Mouse (Mus musculus) cerebellum, adult (tissue): Measurements from ENCODE around the gene Tmem171.

Experiments used
- ATAC-seq: cut with Nextera tagmentation; 2 replicates; pipeline ENCODE4 v1.9.2; 2017; ENCODE audit warnings: mild to moderate bottlenecking, moderate library complexity, mixed read lengths; ENCODE audit not compliant: insufficient number of reproducible peaks, low FRiP score, low TSS enrichment

Gene Tmem171

DNA sequence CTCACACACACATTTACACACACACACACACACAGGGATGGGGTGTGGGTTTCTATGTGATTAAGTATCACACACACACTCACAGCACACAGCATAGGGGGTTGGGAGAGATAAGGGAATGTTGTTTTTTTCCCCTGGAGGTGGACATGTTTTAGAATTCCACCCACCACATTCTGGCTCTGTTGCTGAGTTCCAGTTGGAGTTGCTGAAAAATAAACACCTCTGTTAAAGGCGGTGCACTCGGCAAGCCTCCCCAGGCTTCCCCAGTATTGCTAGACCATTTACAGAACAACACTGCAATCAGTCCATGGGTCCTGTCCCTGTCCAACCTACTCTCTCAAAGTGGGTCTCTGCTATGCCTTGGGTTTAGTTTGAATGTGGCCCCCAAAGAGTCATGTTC lies 42.4 kb downstream of the Tmem171 start:
- no peak for ATAC-seq

DNA sequence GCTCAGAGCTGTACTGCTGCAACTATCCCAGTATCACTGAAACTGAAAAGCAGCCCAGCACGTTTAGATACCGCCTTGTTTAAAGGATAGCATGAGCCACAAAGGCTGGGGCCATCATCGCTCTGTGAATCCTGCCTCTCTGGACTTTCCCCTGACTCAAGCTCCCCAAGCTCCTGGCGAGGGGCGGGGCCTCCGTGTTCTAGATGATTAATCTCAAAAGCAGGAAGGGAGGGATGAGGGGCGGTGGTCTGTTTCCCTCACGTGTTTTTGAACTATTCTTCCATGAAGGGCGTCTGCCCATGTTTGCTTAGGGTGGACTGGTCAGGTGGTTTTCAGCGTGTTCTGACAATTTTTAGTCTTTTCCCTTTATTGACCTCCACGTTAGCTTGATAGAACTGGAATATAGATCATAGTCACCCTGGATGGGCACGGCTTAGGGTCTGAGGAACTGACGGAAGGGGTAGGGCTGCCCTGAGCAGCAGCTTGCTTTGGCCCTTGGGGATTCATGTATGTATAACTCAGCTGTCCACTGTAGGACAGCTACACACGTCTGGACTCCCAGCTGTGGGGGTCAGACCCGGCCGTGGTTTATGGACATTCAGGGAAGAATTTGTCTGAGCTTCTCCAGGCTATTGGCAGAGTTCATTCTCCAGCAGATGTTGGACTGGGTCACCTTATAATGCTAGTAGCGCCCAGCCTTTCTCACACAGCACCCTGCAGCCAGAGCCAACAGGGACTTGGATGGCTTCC lies 43.2 kb downstream of the Tmem171 start:
- no peak for ATAC-seq

DNA sequence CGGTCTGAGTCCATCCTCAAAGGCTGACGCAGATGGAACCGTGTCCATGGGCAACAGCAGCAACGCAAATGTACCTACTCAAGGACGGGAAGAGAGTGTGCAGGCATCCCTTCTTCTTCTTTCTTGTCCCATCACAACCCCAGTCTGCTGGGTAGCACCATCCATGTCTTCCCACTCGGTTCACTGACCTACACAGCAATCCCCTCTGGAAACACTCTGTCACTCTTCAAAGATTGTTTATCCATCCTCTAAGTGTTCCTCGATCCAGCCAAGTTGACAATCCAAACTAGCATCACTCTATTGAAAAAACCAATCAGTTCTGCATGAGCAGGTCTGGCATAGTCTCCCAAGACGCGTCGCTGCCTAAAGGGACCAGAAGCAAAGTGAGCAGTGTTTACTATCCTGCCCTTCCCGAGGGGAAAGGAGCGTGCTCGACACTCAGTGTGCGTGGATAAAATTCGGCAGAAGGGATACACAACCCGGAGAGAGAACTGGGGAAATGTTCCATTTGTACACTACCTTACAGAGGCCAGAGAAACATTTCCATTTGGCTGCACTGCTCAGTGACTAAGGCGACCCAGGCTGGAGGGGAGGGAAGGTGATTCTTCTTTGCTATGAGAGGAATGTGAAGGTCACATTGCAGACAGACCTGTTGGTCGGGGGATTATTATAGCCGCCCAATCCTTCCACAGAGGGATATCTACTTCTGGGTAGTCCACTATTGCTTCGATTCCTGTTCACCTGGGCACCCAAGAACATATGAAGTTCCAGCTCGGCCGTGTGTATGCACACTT lies 46.7 kb downstream of the Tmem171 start:
- no peak for ATAC-seq

DNA sequence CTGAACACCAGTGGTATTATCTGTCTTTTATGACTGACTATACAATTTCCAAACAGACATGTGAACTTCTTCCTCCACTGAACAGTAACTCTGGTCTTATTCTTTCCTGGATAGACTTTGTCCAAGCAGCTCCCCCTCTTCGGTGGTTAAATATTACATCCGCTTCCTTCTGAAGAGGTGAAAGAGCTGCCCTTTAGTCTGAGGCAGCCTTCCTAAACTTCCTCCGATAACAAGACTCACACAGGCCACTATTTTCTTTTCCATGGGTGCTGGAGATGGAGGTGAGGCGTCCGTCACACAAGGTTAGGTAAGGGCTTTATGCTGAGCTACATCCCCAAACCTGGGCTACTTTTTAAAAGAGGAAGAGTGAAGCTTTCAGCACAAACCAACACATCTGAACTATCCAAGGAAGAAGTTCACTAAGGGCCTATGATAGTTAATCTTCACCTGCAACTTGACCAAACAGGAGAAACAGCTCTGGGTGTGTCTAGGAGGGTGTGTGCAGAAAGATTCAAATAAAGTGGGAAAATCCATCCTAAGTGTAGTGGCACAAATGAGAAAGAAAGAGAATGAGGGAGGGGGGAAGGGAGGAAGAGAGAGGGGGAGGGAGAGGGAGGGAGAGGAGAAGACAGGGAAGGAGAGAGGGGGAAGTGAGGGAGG lies 56.0 kb downstream of the Tmem171 start:
- no peak for ATAC-seq

DNA sequence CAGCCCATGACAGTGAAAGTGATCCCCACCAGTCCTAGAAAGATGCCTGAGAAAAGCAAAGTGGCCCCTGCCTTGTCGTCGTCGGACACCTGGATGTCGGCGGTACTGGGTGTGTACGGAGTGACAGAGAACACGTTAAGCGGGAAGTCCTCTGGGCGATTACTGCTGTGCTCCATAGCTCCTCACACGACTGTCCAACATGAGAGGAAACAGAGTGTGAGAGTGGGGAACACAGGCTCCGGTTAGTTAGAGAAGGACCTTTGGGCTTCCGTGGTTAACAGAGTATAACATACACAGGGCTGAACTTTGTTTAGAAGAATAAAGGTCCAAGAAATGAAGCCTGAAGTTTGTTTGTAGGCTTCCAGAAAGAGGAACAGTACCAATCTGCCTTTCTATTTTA lies 57.5 kb downstream of the Tmem171 start, which contains the start of gene Tmem174:
TSS of gene Tmem174 (minus strand) at position 266 of the 400 bp plus-strand sequence.
- no peak for ATAC-seq

DNA sequence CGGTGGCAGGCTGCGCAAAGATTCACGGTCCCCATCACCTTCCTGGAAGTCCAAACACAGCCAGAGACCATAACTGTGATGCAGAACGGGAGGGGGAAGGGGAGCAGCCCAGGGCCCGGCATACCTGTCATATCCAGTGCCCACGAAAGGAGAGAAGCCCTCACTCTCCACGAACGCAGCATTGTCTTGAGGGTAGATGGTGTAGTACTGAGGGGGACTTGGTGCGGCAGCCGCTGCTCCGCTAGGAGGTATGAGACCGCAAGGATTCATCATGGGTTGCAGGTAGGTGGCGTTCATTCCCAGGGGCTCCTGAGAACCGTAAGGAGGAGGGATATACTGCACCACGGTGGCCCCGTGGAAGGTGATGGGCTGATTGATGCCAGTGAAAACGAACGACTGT lies 58.1 kb downstream of the Tmem171 start:
- no peak for ATAC-seq
